Mouse (Mus musculus): Measurements from ENCODE around the gene Pik3ca. TPM values are rescaled to one million over a fixed set of nuclear protein-coding genes. Genes with fewer than 3 reads are reported as not detected.

Pik3ca gene
- total RNA-seq, 2 experiments from 2014 or later, result 47.8 to 51.9 TPM

DNA sequence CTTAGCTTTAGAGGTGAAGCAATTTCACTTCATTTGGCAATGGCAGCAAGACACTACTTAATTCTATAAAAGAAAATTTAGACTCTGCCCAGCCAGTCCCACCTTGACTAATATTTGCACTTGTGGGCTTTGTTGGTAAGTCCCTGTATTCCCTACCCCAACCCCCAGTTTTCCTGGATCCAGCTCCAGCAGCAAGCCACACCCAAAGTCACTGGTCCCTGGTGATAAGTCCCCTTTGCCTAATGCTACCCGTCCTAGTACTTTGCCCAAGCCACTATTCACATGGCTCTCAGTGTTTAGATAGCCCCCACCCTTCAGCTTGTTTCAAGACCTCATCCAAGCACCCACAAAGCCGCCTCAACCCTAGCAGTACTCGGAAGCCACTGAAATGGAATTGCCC, 15.9 kb upstream of the Pik3ca start:
- no peak for DNase-seq (ENCODE audit: low spot score in 2 of 2)
- Histone ChIP-seq H3K27ac (no peak overlapping the region), H3K4me3 (no peak overlapping the region)
- TF ChIP-seq CTCF (conservative IDR thresholded peaks at IDR 0.05), result no peak

DNA sequence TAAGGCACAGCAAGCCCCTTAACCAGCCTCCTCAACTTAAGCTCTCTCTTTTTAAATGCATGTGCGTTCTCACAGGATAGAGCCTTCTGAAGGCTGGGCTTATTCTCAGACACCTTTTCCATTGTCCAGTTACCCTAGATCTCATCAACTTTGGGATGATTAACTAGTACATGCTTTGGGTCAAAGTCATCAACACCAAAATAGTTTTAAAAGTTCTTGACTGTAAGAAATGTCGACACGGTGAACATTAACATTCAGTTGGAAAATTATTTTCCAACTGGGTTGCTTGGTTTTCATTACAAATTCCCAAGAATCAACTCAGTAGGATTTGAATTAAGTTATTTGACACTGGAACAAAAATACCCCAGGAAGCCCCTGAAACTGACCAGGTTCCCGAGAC, 4.6 kb upstream of the Pik3ca start:
- DNase-seq (ENCODE audit: low spot score in 2 of 2), result no peak
- Histone ChIP-seq H3K4me3 (no peak overlapping the region), H3K27ac (no peak overlapping the region)
- TF ChIP-seq CTCF (conservative IDR thresholded peaks at IDR 0.05), result no peak

- no peak for DNase-seq (ENCODE audit: low spot score in 2 of 2)
- TF ChIP-seq CTCF (conservative IDR thresholded peaks at IDR 0.05), result no peak
- no peak overlapping the region for H3K4me3 ChIP-seq
- H3K27ac ChIP-seq, result no peak overlapping the region
Observed at GRCm38 (mm10) chr3:32393986-32394385, 3.5 kb upstream of the Pik3ca start.

DNA sequence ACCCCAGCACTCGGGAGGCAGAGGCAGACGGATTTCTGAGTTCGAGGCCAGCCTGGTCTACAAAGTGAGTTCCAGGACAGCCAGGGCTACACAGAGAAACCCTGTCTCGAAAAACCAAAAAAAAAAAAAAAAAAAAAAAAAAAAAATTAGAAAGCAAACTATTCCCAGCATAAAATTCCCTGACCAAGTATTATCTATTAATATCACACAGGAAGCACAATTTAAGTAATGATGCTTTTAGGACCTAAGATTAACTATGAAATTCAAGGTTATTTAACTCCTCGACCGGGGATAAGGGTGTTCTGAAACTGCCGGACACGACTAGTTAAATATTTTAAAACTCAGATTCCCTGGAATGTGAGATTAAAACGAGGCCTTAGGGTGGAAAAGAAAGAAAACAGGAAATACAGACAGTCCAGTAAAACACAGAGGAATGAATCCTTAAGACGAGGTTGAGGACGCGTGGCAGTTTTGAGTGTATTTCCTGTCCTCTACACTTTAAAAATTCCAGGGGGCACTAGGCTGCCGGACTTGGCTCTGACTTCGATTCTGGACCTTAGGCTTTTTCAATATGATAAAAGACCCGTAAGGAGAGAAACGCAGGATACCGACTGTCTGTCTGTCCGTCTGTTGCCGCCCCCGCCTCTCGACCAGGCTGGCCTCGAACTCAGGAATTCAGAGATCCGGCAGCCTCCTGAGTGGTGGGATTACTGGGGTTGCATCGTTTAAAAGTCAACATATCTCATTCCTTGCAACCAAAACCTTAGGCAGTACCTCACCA, 1.5 kb upstream of the Pik3ca start:
- DNase-seq (ENCODE audit: low spot score in 2 of 2), result no peak
- no peak; the same call in 1 of the 2 replicates for TF ChIP-seq CTCF (conservative IDR thresholded peaks at IDR 0.05)
- peak overlapping the region; percentile 92 for H3K27ac ChIP-seq
- peak overlapping the region; percentile 70 for H3K4me3 ChIP-seq

- peak; percentile 98 for DNase-seq (ENCODE audit: low spot score in 2 of 2)
- Histone ChIP-seq H3K27ac (peak overlapping the region; percentile 97), H3K4me3 (peak overlapping the region; percentile 70)
- TF ChIP-seq CTCF (conservative IDR thresholded peaks at IDR 0.05), result peak; percentile 61
Observed at GRCm38 (mm10) chr3:32396794-32397460, 544 bp upstream of the Pik3ca start.

DNA sequence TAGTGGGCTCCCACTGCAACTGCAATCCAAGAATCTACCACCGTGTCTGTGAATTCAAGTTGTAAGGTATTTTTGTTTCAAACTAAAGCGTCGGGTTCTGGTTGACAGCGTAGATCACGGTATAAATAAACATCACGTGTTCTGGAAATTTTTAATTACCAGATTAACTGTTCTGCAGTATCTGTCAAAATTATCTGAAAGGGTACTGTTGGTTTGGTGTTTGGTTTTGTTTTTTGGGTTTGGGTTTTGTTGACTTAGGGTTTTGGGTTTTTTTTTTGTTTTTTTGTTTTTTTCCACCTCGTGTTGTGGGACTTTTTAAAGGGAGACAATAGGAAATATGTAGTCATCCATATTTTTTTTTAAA, 686 bp downstream of the Pik3ca start:
- H3K27ac ChIP-seq, result peak overlapping the region; percentile 97
- peak overlapping the region; percentile 63 for H3K4me3 ChIP-seq
- no peak for DNase-seq (ENCODE audit: low spot score in 2 of 2)
- TF ChIP-seq CTCF (conservative IDR thresholded peaks at IDR 0.05), result peak; percentile 37; the same call in 1 of the 2 replicates

DNA sequence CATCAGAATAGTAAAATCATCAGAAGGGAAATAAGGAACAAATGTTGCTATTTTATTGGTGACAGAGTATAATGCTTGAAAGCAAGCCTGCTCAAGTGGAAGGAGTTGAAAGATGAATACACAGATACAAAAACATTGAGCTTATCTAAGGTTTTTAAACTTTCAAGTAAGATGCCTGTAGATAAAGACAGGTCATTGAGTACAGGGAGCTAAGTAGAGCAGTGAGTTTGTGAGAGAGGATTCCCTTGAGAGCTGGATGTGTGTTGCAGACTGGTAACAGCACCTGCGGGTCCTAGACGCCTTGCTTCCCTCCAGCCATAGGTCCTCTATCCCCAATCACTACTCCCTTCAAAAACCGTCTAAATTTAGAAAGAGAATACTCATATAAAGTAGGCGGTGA, 1.2 kb downstream of the Pik3ca start:
- H3K27ac ChIP-seq, result peak overlapping the region; percentile 97; the same call in 1 of the 2 replicates
- peak overlapping the region; percentile 63 for H3K4me3 ChIP-seq
- DNase-seq (ENCODE audit: low spot score in 2 of 2), result no peak
- no peak for TF ChIP-seq CTCF (conservative IDR thresholded peaks at IDR 0.05)

DNA sequence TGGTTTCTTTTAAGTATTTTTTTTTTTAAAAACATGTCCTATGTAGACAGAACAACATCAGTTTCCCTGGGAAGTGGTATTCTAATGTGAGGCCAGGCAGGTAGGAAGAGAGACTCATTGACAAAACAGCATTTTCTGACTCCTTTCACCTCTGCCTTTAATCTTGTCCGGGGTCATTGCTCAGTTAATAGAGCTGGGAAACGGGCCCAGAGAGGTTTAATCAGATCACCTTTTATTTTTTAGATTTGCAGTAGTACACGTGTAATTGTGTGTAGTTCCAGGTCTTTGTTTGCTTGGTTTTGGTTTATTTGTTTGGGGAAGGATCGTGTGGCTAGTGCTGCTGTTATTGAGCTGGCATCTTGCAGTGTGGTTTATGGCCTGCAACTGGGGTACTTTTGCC, 1.9 kb downstream of the Pik3ca start:
- TF ChIP-seq CTCF (conservative IDR thresholded peaks at IDR 0.05), result no peak
- Histone ChIP-seq H3K27ac (no peak overlapping the region), H3K4me3 (no peak overlapping the region)
- no peak for DNase-seq (ENCODE audit: low spot score in 2 of 2)

DNA sequence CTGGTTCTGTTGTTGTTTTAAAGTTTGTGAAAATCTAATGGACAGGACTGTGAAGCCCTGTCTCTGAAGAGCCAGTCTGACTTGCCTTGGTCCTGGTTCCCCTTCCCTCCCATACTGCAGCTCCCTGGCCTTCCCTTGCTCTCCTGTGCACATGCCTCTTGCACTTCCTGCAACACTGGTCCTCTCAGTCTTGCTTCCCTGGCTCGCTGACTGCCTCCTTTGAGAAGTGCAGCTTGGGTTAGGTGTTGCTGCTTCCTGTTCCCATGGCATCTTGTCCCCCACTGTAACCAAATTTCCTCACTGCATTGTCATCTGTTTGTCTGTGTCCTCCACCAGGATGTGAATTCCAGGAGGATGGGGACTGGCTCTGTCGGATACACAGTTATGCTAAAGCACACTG, 2.5 kb downstream of the Pik3ca start:
- no peak for TF ChIP-seq CTCF (conservative IDR thresholded peaks at IDR 0.05)
- H3K27ac ChIP-seq, result no peak overlapping the region
- no peak for DNase-seq (ENCODE audit: low spot score in 2 of 2)
- H3K4me3 ChIP-seq, result no peak overlapping the region

GRCm38 (mm10) chr3:32401591-32401990, 4.1 kb downstream of the Pik3ca start:
- TF ChIP-seq CTCF (conservative IDR thresholded peaks at IDR 0.05), result no peak
- Histone ChIP-seq H3K27ac (no peak overlapping the region), H3K4me3 (no peak overlapping the region)
- no peak for DNase-seq (ENCODE audit: low spot score in 2 of 2)

- no peak for TF ChIP-seq CTCF (conservative IDR thresholded peaks at IDR 0.05)
- no peak overlapping the region for H3K27ac ChIP-seq
- no peak for DNase-seq (ENCODE audit: low spot score in 2 of 2)
- H3K4me3 ChIP-seq, result no peak overlapping the region
Observed at GRCm38 (mm10) chr3:32402990-32403885, 5.8 kb downstream of the Pik3ca start.

DNA sequence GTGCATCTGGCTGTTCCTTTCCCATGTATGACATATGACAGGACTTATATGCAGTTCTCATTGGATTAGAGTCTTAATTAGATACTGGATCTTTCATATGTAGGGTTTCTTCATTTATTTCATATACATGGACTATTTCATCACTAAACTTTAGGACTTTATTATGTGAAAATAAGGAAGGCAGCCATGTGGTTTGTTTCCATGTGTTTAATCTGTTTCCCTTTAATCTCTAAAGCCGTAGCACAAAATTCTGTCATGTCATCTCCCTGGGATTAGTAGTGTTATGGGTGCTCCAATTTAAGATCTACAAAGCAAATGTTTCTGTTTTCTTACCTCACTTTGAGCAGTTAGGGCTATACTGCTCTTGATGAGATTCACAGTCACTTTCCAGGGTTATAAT, 8.2 kb downstream of the Pik3ca start:
- Histone ChIP-seq H3K4me3 (no peak overlapping the region), H3K27ac (no peak overlapping the region)
- no peak for DNase-seq (ENCODE audit: low spot score in 2 of 2)
- TF ChIP-seq CTCF (conservative IDR thresholded peaks at IDR 0.05), result no peak

DNA sequence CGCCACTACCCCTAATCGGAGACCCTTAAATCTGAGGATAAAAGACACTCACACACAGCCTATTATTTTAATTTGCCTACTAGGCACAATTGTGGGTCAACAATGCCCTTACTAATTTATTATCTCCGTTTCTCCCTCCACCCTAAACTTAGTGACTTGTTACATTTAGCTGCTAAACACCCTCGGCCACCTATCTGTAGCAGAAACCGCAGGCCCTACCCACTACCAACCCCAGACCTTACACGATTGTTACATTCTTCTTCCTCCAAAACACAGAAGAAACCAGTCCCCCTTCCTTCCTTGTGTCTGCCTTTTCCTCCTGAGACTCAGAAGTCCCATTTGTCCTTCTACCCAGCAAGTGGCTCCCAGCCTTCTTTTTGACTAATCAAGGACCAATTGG, 9.3 kb downstream of the Pik3ca start:
- DNase-seq (ENCODE audit: low spot score in 2 of 2), result no peak
- H3K4me3 ChIP-seq, result no peak overlapping the region
- H3K27ac ChIP-seq, result no peak overlapping the region
- no peak for TF ChIP-seq CTCF (conservative IDR thresholded peaks at IDR 0.05)

All from layer of hippocampus, adult 2 months (tissue).